Mouse (Mus musculus) adipocyte (in vitro differentiated cells): ENCODE measurements around the gene Cdk5rap3.

Source experiments
- DNase-seq: peaks from one replicate; pipeline ENCODE4 v3.0.0-alpha.2; 2016; ENCODE audit warnings: low spot score

Gene Cdk5rap3

GRCm38 (mm10) chr11:96859635-96860034 lies 56.7 kb downstream of the Cdk5rap3 start:
- DNase-seq, result no peak

GRCm38 (mm10) chr11:96857446-96857845 lies 58.9 kb downstream of the Cdk5rap3 start:
- DNase-seq, result no peak
